Mouse (Mus musculus): Measurements from ENCODE around the gene Rec8.

Gene Rec8

GRCm38 (mm10) chr14:55592226-55592625 is 25.6 kb upstream of the Rec8 start:
- DNase-seq (ENCODE audit: low spot score in 2 of 2) = no peak

DNA sequence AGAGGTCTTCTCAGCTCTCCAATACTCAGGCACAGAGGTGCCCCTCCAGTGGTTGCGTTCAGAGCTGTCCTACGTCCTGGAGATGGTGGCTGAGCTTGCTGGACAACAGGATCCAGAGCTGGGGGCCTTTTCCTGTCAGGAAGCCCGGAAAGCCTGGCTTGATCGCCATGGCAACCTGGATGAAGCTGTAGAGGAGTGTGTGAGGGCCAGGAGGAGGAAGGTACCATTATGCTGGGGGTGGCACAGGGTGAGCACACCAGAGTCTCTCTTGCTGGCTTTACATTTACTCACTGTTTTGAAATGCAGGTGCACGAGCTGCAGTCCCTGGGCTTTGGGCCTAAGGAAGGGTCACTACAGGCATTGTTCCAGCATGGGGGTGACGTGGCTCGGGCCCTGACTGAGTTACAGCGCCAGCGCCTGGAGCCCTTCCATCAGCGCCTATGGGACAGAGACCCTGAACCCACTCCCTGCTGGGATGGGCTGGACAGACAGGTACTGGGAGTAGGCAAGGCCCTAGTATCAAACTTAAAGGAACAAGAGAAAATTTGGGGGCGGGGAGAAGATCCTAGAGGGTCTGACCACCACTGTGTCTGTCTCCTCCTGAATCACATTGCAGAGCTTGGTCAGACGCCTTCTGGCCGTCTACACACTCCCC is 21.7 kb upstream of the Rec8 start:
- no peak for DNase-seq (ENCODE audit: low spot score in 2 of 2)

DNA sequence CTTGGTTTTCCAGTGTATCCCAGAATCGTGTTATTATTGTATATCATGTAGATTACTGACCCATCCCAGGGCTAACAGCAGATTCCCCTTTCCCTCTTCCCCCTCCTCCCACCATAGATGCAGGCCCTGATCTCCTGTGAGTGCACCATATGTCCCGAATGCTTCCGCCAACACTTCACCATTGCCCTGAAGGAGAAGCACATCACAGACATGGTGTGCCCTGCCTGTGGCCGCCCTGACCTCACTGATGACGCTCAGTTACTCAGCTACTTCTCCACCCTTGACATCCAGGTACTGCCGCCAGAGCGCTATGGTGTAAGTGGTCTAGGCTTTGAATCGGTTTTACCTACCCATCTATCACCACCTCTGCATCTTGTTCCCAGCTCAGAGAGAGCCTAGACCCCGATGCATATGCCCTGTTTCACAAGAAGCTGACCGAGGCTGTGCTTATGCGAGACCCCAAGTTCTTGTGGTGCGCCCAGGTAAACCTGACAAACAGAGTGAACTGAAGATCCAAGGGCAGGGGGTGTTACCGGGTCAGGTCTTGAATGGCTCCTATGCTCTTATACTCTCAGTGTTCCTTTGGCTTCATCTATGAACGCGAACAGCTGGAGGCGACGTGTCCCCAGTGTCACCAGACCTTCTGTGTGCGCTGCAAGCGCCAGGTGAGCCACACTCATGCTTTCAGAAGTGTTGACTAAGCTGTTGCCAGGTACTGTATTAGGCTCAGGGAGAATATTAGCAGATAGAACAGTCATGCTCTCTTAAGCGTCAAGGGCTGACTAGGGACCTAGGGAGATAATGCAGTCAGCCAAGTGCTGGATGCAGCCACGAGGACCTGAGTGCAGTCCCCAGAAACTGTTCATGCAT is 19.1 kb upstream of the Rec8 start:
- DNase-seq (ENCODE audit: low spot score in 2 of 2) = no peak

DNA sequence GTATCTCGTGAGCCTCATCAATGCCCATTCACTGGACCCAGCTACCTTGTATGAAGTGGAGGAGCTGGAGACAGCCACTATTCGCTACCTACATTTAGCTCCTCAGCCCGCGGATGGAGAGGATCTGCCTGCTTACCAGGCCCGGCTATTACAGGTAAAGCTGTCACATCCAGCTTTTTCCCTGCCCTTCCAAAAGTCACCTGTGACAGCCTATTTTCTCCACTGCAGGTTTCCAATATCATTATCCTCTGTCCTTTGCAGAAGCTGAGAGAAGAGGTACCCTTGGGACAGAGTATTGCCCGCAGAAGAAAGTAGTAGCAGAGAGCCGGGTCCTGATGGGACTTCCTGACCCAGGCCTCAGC is 14.6 kb upstream of the Rec8 start, which contains the start of gene Irf9:
Gene Irf9 (plus strand): TSS at position 301 of the 362 bp plus-strand sequence.
- no peak for DNase-seq (ENCODE audit: low spot score in 2 of 2)

GRCm38 (mm10) chr14:55603633-55604576 is 13.9 kb upstream of the Rec8 start:
- peak; percentile 75 to 78 for DNase-seq (ENCODE audit: low spot score in 2 of 2)

DNA sequence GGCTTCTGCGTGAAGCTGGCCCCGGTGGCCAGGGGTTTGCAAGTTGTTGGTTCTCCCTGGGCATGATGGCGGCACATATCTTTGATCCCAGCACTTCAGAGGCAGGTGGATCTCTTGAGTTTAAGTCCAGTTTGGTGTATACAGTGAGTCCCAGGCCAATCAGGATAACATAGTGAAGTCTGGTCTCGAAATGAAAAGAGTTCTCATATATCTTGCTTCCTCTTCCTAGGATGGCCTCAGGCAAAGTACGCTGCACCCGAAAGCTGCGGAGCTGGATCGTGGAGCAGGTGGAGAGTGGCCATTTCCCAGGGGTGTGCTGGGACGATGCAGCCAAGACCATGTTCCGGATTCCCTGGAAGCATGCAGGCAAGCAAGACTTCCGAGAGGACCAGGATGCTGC is 13.0 kb upstream of the Rec8 start:
- no peak for DNase-seq (ENCODE audit: low spot score in 2 of 2)

DNA sequence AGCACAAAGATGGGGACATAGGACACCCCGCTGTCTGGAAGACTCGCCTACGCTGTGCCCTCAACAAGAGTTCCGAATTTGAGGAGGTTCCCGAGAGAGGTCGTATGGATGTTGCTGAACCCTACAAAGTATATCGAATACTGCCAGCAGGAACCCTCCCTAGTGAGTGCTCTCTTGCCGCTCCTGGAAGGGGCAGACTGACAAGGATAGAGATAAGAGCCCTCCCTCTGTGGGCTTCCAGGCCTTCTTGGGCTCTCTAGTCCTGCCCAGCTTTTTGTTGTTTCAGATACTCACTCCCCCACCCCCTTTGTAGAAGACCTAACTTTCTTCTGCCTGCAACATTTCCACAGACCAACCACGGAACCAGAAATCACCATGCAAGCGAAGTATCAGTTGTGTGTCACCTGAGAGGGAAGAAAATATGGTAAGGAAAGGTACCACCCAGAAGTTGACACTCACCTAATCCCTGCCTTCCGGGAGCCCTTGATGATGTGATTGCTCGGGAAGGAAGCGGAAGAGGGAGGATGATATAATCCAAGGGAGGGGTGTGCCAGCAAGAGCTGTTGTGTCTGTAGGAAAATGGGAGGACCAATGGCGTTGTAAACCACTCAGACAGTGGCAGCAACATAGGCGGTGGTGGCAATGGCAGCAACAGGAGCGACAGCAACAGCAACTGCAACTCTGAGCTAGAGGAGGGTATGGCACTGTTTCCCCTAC is 11.9 kb upstream of the Rec8 start:
- no peak for DNase-seq (ENCODE audit: low spot score in 2 of 2)

DNA sequence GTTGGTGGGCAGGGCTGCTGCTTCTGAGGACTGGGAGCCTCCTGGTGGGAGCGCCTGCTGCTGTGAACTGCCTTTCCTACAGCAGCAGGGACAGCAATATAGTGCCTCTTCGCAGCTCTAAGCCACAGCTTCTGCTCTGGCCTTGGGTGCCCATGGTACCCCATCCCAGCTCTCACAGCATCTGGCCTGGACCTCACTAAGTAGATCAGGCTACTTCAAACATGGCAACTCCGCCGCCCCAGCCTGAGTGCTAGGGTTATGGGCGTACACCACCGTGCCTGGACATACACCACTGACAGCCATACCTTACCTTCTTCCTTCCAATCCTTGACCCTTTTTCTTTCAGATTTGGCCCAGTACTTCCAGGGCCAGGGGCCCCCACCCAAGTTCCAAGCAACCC is 9.5 kb upstream of the Rec8 start:
- no peak for DNase-seq (ENCODE audit: low spot score in 2 of 2)

DNA sequence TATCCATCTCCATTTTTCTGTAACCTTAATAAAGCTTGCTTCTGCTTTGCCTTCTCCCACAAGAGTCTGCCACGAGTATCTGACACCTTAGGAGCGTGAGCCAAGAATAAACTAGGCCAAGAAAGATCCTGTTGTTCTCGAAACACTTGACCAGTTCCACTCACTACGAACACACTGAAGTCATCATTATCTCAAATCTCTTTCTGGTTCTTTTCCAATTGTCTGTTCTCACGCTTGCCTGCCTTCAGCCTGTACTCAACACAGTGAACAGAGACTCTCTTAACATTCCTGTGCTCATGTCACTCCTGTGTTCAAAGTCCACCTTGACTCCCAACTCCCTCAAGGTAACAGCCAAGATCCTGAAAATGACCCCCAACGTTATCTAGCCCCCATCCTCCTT is 4.5 kb upstream of the Rec8 start:
- no peak for DNase-seq (ENCODE audit: low spot score in 2 of 2)

DNA sequence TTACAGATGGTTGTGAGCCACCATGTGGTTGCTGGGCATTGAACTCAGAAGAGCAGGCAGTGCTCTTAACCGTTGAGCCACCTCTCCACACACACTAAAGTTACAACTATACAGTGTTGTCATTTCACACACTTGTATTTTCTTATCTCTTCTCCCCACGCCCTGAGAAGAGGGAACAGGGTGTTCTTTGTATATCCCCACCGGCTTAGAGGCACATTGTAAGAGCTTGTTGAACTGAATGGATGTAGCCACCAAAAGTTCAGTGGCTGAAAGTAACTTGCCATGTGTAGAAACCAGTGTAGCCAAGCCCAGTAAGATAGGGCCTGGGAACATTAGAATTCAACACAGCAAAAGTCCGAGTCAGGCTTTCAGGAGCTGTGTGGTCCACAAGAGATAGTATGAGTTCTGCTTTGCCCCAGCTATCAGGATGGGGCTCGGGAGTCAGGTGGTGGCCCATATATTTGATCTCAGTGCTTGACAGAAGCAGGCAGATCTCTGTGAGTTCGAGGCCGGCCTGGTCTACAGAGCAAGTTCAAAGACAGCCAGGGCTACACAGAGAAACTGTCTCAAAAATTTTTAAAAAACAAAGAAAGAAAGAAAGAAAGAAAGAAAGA is 3.2 kb upstream of the Rec8 start:
- DNase-seq (ENCODE audit: low spot score in 2 of 2) = no peak

- no peak for DNase-seq (ENCODE audit: low spot score in 2 of 2)
These were observed 2.0 kb upstream of the Rec8 start for GRCm38 (mm10) chr14:55615876-55616275.

DNA sequence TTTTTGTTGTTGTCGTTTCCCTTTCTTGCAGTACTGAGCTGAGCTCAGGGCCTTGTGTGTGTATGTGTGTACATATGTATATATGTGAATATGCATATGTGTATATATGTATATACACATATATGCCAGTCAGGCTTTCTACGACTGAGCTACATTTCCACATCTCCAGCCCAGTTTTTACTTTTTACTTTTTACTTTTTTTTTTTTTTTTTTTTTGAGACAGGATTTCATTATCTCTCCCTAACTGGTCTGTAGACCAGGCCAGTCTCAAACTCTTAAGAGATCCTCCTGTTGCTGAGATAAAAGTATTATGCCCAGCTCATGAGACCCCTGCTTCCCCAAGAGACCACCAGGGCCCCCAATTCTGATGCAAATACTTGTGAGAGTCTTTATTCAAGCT is 993 bp upstream of the Rec8 start:
- DNase-seq (ENCODE audit: low spot score in 2 of 2) = no peak

DNA sequence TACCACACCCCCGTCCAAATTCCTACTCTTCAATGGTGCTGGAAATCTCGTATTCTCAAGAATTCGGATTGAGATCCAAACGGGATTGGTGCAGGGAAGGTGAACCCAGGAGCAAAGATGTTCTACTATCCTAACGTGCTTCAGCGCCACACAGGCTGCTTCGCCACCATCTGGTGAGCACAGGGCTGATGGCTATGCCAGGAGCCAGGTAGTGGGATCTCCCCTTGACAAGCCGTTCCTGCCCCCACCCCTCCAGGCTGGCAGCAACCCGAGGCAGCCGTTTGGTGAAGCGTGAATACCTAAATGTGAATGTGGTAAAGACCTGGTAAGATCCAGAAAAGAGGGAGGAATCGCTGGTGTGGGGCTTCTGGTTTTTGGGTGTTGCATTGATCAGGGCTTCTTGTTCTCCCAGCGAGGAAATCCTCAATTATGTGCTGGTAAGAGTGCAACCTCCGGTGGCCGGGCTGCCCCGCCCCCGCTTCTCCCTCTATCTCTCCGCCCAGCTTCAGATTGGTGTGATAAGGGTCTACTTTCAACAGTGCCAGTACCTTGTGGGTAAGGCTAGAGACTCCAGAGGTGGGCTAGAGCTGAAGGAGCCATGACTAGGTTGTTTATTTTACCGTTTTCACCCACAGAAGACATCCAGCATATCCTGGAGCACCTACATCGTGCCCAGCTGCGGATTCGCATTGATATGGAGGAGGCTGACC is 804 bp downstream of the Rec8 start:
- no peak for DNase-seq (ENCODE audit: low spot score in 2 of 2)

- no peak for DNase-seq (ENCODE audit: low spot score in 2 of 2)
These were observed 10.4 kb downstream of the Rec8 start for GRCm38 (mm10) chr14:55628077-55628827.

- DNase-seq (ENCODE audit: low spot score in 2 of 2) = peak; percentile 25 to 41
These were observed 11.5 kb downstream of the Rec8 start for GRCm38 (mm10) chr14:55629312-55629711.

DNA sequence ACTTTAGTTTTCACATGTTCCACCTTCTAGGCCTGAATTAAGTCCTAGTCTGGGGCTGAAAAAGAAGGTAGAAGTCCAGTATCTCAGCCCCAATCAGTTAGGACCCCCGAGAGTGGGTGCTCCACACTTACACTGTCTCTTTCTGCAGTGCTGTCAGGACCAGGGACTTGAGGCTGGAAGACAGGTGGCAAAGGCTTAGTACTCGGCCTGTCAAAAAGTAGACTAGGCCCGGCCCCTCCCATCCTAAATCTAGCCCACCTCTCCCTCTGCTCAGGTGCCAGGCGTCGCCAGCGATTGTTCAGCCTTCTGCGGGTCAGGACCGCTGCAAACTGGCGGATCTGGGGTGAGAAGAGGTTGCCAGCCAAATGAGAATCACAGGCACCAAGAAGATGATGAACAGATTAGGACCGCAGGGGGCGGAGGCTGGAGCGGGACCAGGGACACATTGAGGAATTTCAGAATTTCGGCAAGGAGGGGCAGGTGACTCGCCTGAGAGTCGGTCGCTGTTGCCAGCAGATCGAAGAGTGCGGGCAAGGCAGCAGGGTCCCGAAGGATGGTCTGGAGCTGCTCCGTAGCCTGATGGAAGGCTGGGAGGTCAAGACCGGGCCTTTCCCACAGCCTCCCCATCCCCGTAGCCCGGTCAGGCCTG is 17.2 kb downstream of the Rec8 start:
- DNase-seq (ENCODE audit: low spot score in 2 of 2) = no peak

DNA sequence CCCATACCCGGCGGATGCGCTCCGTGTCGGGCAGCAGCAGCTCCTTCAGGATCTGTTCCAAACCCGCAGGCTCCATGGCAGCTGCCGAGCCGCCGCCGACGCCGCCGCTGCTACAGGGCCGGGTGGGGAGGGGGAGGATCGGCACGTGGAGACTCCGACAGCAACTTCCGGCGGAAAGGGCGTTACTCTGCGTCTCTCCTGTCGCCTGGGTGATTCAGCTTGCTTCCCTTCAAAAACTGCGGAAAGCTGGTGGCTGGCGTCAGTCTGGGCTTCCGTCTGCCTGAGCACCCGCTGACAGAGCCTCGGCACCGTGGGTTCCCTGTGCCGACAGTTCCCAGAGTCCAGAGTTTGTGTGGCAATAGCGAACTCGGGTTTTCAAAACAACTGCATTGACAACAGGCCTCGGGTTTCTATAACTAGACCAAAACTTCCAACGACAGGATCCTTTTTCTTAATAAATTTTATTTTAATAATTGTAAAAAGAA is 17.7 kb downstream of the Rec8 start, which contains the start of gene Ipo4:
Gene Ipo4 (minus strand): TSS at position 435 of the 485 bp plus-strand sequence.
- peak; percentile 64 to 79 for DNase-seq (ENCODE audit: low spot score in 2 of 2)

GRCm38 (mm10) chr14:55637795-55638194 is 20.0 kb downstream of the Rec8 start, which contains the start of gene Gm49378:
Gene Gm49378 (minus strand): TSS chr14:55637895.
- DNase-seq (ENCODE audit: low spot score in 2 of 2) = no peak

GRCm38 (mm10) chr14:55640816-55641215 is 23.0 kb downstream of the Rec8 start:
- no peak for DNase-seq (ENCODE audit: low spot score in 2 of 2)
